Mouse (Mus musculus) C2C12 (cell line): ENCODE results near the gene Sec24d.

Experiments
- CEBPB ChIP-seq: IDR thresholded peaks from one replicate; pipeline ENCODE4 v1.6.1; 2011; ENCODE audit warnings: low read depth, mild to moderate bottlenecking, control low read depth, moderate library complexity
- CTCF ChIP-seq: IDR thresholded peaks from one replicate; pipeline ENCODE4 v1.5.1; 2011; ENCODE audit not compliant: control insufficient read depth, insufficient read depth, insufficient read length
- MAX ChIP-seq: IDR thresholded peaks from one replicate; pipeline ENCODE4 v1.6.1; 2011; ENCODE audit warnings: mild to moderate bottlenecking, control low read depth
- MYOD1 ChIP-seq: IDR thresholded peaks from one replicate; pipeline ENCODE4 v1.6.1; 2011; ENCODE audit warnings: low read depth; ENCODE audit not compliant: control insufficient read depth, insufficient read length
- MYOG ChIP-seq: IDR thresholded peaks from one replicate; pipeline ENCODE4 v1.6.1; 2011; ENCODE audit not compliant: control insufficient read depth, insufficient read length; ENCODE audit errors: extremely low read depth
- USF1 ChIP-seq: IDR thresholded peaks from one replicate; pipeline ENCODE4 v1.6.1; 2011; ENCODE audit warnings: low read depth, mild to moderate bottlenecking, control low read depth, moderate library complexity

DNA sequence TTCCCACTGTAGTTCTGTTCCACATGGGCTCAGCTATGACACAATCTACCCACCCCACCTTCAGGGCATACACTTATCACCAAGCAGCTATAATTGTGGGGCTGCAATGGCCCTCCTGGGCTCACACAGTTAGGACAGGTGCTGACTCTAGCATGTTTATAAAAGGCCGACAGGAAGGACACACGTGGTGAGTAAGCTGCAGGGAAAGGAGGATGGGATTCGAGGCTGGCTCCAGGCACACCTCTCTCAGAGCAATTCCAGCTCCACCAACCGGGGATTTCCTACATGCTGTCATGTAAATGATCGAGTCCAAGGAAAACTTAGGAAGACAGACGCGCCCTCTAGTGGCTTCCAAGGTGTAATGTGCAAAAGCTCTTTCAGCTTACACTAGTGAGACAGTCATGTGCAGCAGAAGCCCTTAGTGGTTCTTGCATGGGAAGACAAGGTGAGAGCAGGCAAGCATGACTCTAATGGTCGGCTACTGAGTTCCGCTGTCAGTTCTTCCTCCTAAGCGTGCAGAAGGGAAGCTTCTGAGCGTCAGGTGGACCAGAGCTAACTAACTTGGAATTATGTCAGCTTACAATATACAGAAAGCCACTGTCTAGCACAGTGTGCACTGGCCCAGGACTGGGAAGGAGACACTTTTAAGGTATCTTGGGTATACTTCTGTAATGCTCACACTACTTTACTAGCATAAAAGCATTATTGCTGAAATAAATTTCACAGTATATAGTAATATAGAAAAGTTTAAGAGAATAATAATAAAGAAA, 104.7 kb downstream of the Sec24d start:
- TF ChIP-seq CEBPB, result no peak
- TF ChIP-seq CTCF, result peak; percentile 10
- TF ChIP-seq USF1, result no peak
- TF ChIP-seq MAX, result no peak
- no peak for TF ChIP-seq MYOD1
- no peak for TF ChIP-seq MYOG
